Mouse (Mus musculus) ES-E14 (cell line): Measurements from ENCODE around the gene Runx3. TPM values are rescaled to one million over a fixed set of nuclear protein-coding genes. Genes with fewer than 3 reads are reported as not detected.

Experiments
- DNase-seq: peaks from one replicate; pipeline ENCODE4 v3.0.0-alpha.2; 2013; ENCODE audit warnings: low read depth, low spot score
- H3K27ac ChIP-seq: 2 replicates; pipeline ENCODE4 v1.5.1; 2012; ENCODE audit warnings: low read depth, mild to moderate bottlenecking, low read length, moderate library complexity, mixed read lengths; ENCODE audit not compliant: poor library complexity, insufficient read depth, severe bottlenecking
- H3K36me3 ChIP-seq: 2 replicates; pipeline ENCODE4 v1.6.1; 2012; ENCODE audit warnings: mild to moderate bottlenecking, low read length, moderate library complexity, mixed read lengths; ENCODE audit not compliant: control insufficient read depth, poor library complexity, insufficient read depth, severe bottlenecking
- H3K4me1 ChIP-seq, 2 experiments: fragments of 150-350 bp in 1 of 2; sonication (generic) in 1 of 2; 2 replicates each; pipeline ENCODE4 v1.6.1; 2012; ENCODE audit warnings: low read length in 2 of 2, mild to moderate bottlenecking in 1 of 2, mixed read lengths in 1 of 2; ENCODE audit not compliant: control insufficient read depth in 2 of 2, insufficient read depth in 2 of 2, poor library complexity in 1 of 2
- H3K4me3 ChIP-seq, 2 experiments: fragments of 150-350 bp in 1 of 2; sonication (generic) in 1 of 2; 2 replicates each; pipeline ENCODE4 v1.5.1; 2012; ENCODE audit warnings: low read length in 2 of 2, low read depth in 1 of 2, mild to moderate bottlenecking in 1 of 2, mixed read lengths in 1 of 2; ENCODE audit not compliant: insufficient read depth in 1 of 2, poor library complexity in 1 of 2, severe bottlenecking in 1 of 2
- H3K9ac ChIP-seq: 2 replicates; pipeline ENCODE4 v1.6.1; 2012; ENCODE audit warnings: low read depth, mild to moderate bottlenecking, low read length, mixed read lengths; ENCODE audit not compliant: poor library complexity, insufficient read depth, severe bottlenecking
- H3K9me3 ChIP-seq: fragments of 150-350 bp; sonication (generic); 2 replicates; pipeline ENCODE4 v1.6.1; 2012; ENCODE audit warnings: low read depth, mild to moderate bottlenecking, low read length; ENCODE audit not compliant: control insufficient read depth, insufficient read depth
- CHD2 ChIP-seq: IDR thresholded peaks from 2 replicates; pipeline ENCODE4 v1.6.1; 2014; ENCODE audit warnings: mild to moderate bottlenecking, low read depth, low read length, inconsistent platforms
- HCFC1 ChIP-seq: IDR thresholded peaks from 2 replicates; pipeline ENCODE4 v1.6.1; 2012; ENCODE audit warnings: low read length, inconsistent platforms, borderline replicate concordance; ENCODE audit not compliant: insufficient read depth
- MAFK ChIP-seq: IDR thresholded peaks from 2 replicates; pipeline ENCODE4 v1.6.1; 2014; ENCODE audit warnings: mild to moderate bottlenecking, low read depth, low read length, inconsistent platforms; ENCODE audit not compliant: insufficient read depth
- ZC3H11A ChIP-seq: IDR thresholded peaks from 2 replicates; pipeline ENCODE4 v1.6.1; 2012; ENCODE audit warnings: low read depth, mild to moderate bottlenecking, inconsistent platforms, low read length, borderline replicate concordance
- ZNF384 ChIP-seq: IDR thresholded peaks from 2 replicates; pipeline ENCODE4 v1.6.1; 2012; ENCODE audit warnings: low read depth, low read length, inconsistent platforms
- in situ Hi-C, 2 experiments: fragments of 600-800 bp; cut with MboI; formaldehyde crosslinking; loops; one replicate each; pipeline ENCODE4 v1.15.1; 2025; ENCODE audit warnings: low sequenced_read_pairs in 2 of 2, inconsistent platforms in 1 of 2; ENCODE audit not compliant: unreplicated experiment in 2 of 2
- total RNA-seq: library from RNA; depleted of rRNA; stranded (reverse); fragments of 300-350 nt; gene quantifications from 2 replicates; pipeline ENCODE4 v1.2.3, GENCODE M21; 2012

Runx3 gene
- total RNA-seq, 1 experiment: 0.49 TPM

GRCm38 (mm10) chr4:135130156-135130555, 9.7 kb downstream of the Runx3 start:
- H3K9me3 ChIP-seq: no peaks in the 10 kb centered on the region
- H3K27ac ChIP-seq: no peak overlapping the region
- peaks cover 3 to 7% of the 10 kb centered on the region in 2 experiments; a peak in 2 of 4 replicates for H3K4me1 ChIP-seq
- DNase-seq: no peak
- H3K36me3 ChIP-seq: no peaks in the 10 kb centered on the region
- no peak for TF ChIP-seq HCFC1
- H3K4me3 ChIP-seq: no peak overlapping the region
- in situ Hi-C loops: no loop called here
- H3K9ac ChIP-seq: no peak overlapping the region

- in situ Hi-C loops: no loop called here
Observed at GRCm38 (mm10) chr4:135131145-135131544, 10.7 kb downstream of the Runx3 start.

GRCm38 (mm10) chr4:135132797-135133196, 12.3 kb downstream of the Runx3 start:
- Histone ChIP-seq H3K36me3 (no peaks in the 10 kb centered on the region), H3K4me1 (peaks cover 3 to 7% of the 10 kb centered on the region in 2 experiments; a peak in 2 of 4 replicates), H3K4me3 (no peak overlapping the region), H3K9ac (no peak overlapping the region), H3K27ac (no peak overlapping the region), H3K9me3 (no peaks in the 10 kb centered on the region)
- DNase-seq: no peak
- in situ Hi-C loops: no loop called here
- no peak for TF ChIP-seq HCFC1
- no peak for TF ChIP-seq MAFK
- TF ChIP-seq ZC3H11A: no peak
- no peak for TF ChIP-seq ZNF384
- TF ChIP-seq CHD2: no peak

More at GRCm38 (mm10) chr4:135131145-135131544, 10.7 kb downstream of the Runx3 start:
- Histone ChIP-seq H3K4me1 (peaks cover 3 to 7% of the 10 kb centered on the region in 2 experiments; a peak in 2 of 4 replicates), H3K27ac (no peak overlapping the region), H3K9ac (no peak overlapping the region), H3K4me3 (no peak overlapping the region), H3K36me3 (no peaks in the 10 kb centered on the region), H3K9me3 (no peaks in the 10 kb centered on the region)
- TF ChIP-seq MAFK (no peak), CHD2 (no peak), ZNF384 (no peak), HCFC1 (no peak), ZC3H11A (no peak)
- DNase-seq: no peak

- Histone ChIP-seq H3K4me1 (peaks cover 0 to 5% of the 10 kb centered on the region in 2 experiments; a peak in 1 of 4 replicates), H3K4me3 (no peak overlapping the region), H3K36me3 (no peaks in the 10 kb centered on the region), H3K9ac (no peak overlapping the region), H3K9me3 (no peaks in the 10 kb centered on the region), H3K27ac (no peak overlapping the region)
- in situ Hi-C loops: no loop called here
- TF ChIP-seq CHD2: no peak
- TF ChIP-seq HCFC1: no peak
- TF ChIP-seq MAFK: no peak
- no peak for TF ChIP-seq ZC3H11A
- TF ChIP-seq ZNF384: no peak
- DNase-seq: no peak
Observed at GRCm38 (mm10) chr4:135133711-135134110, 13.3 kb downstream of the Runx3 start.

GRCm38 (mm10) chr4:135135331-135135730, 14.9 kb downstream of the Runx3 start:
- H3K36me3 ChIP-seq: no peaks in the 10 kb centered on the region
- no peaks in the 10 kb centered on the region for H3K9me3 ChIP-seq
- 0 out of 4 replicates have a peak, but pooled peaks cover 0 to 1% of the 10 kb centered on the region in 2 experiments for H3K4me1 ChIP-seq
- no peak for DNase-seq
- TF ChIP-seq HCFC1 (no peak), ZNF384 (no peak), CHD2 (no peak), ZC3H11A (no peak), MAFK (no peak)
- no peak overlapping the region for H3K9ac ChIP-seq
- in situ Hi-C loops: no loop called here
- H3K4me3 ChIP-seq: no peak overlapping the region
- no peak overlapping the region for H3K27ac ChIP-seq
